Mouse (Mus musculus): ENCODE data around the gene Tada2b. TPM values are rescaled to one million over a fixed set of nuclear protein-coding genes. Genes with fewer than 3 reads are reported as not detected.

Tada2b gene
- total RNA-seq, 1 experiment, result 6.9 TPM

DNA sequence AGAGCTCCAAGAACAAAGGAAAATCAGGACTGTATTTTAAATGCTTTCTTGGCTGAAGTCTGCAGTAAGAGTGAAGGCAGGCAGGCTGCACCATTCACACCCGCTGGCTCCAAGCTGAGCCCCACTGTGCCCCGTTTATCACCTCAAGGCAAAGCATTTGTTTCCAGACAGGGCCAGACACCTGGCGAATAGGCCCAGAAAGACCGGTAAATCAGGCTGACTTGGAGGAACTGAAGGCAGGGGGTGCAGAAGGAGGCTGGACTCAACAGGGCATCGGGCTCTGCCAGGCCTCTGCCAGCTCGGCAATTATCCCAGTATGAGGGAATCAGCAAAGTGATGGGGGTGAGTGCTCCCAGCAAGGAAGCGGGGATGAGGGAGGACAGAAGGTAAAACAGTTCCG, 39.1 kb downstream of the Tada2b start:
- H3K9ac ChIP-seq (ENCODE audit: insufficient read depth, low read depth, low read length, poor library complexity, severe bottlenecking), result no peak overlapping the region

DNA sequence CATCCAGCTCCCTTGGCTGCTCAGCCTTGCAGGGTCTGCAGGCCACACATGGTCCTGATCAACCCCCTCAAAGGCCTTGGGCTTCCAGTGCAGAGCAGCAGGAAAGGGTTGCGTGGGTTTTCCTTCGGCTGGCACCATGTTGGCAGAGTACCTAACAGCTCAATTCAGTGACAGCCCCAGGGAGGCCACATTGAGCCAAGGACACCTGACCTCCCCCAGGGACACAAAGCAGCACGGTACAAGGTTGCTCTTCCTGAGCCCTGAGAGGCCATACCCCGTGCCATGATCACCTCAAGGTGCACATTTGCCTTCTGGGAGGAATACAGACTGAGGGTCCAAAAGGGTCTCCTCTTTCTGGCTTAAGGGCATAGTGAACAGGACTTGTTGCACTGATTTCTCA, 39.5 kb downstream of the Tada2b start:
- no peak overlapping the region for H3K9ac ChIP-seq (ENCODE audit: insufficient read depth, low read depth, low read length, poor library complexity, severe bottlenecking)
- no peak overlapping the region for H3K27ac ChIP-seq (ENCODE audit: insufficient read depth, low read depth, low read length, poor library complexity, severe bottlenecking)
- no peak overlapping the region for H3K4me3 ChIP-seq (ENCODE audit: insufficient read depth in 1 of 2, low read depth in 1 of 2, low read length in 2 of 2, poor library complexity in 1 of 2, severe bottlenecking in 1 of 2)
- H3K4me1 ChIP-seq (ENCODE audit: control insufficient read depth in 2 of 2, insufficient read depth in 2 of 2, low read length in 2 of 2, poor library complexity in 1 of 2), result peaks cover 0 to 4% of the 10 kb centered on the region in 2 experiments; a peak in 1 of 4 replicates
- no peak for TF ChIP-seq HCFC1 (IDR thresholded peaks at IDR 0.05; ENCODE audit: borderline replicate concordance, insufficient read depth, low read length)
- TF ChIP-seq ZNF384 (IDR thresholded peaks at IDR 0.05; ENCODE audit: low read depth, low read length), result no peak
- no peak for TF ChIP-seq ZC3H11A (IDR thresholded peaks at IDR 0.05; ENCODE audit: borderline replicate concordance, low read depth, low read length)
- no peak for TF ChIP-seq CHD2 (IDR thresholded peaks at IDR 0.05; ENCODE audit: low read depth, low read length)
- TF ChIP-seq MAFK (IDR thresholded peaks at IDR 0.05; ENCODE audit: insufficient read depth, low read depth, low read length), result no peak
- no peaks in the 10 kb centered on the region for H3K9me3 ChIP-seq (ENCODE audit: control insufficient read depth, insufficient read depth, low read depth, low read length)
- in situ Hi-C loops (cut with MboI; ENCODE audit: low sequenced_read_pairs in 2 of 2, unreplicated experiment in 2 of 2), result no loop called here
- DNase-seq (ENCODE audit: low read depth, low spot score), result no peak
- H3K36me3 ChIP-seq (ENCODE audit: control insufficient read depth, insufficient read depth, low read length, poor library complexity, severe bottlenecking), result no peaks in the 10 kb centered on the region

More for the DNA sequence above, 39.1 kb downstream of the Tada2b start:
- H3K4me3 ChIP-seq (ENCODE audit: insufficient read depth in 1 of 2, low read depth in 1 of 2, low read length in 2 of 2, poor library complexity in 1 of 2, severe bottlenecking in 1 of 2), result no peak overlapping the region
- H3K4me1 ChIP-seq (ENCODE audit: control insufficient read depth in 2 of 2, insufficient read depth in 2 of 2, low read length in 2 of 2, poor library complexity in 1 of 2), result peaks cover 0 to 4% of the 10 kb centered on the region in 2 experiments; a peak in 1 of 4 replicates
- H3K9me3 ChIP-seq (ENCODE audit: control insufficient read depth, insufficient read depth, low read depth, low read length), result no peaks in the 10 kb centered on the region
- no peak overlapping the region for H3K27ac ChIP-seq (ENCODE audit: insufficient read depth, low read depth, low read length, poor library complexity, severe bottlenecking)
- in situ Hi-C loops (cut with MboI; ENCODE audit: low sequenced_read_pairs in 2 of 2, unreplicated experiment in 2 of 2), result no loop called here
- no peaks in the 10 kb centered on the region for H3K36me3 ChIP-seq (ENCODE audit: control insufficient read depth, insufficient read depth, low read length, poor library complexity, severe bottlenecking)
- DNase-seq (ENCODE audit: low read depth, low spot score), result no peak
- TF ChIP-seq ZNF384 (IDR thresholded peaks at IDR 0.05; ENCODE audit: low read depth, low read length) (no peak), ZC3H11A (IDR thresholded peaks at IDR 0.05; ENCODE audit: borderline replicate concordance, low read depth, low read length) (no peak), CHD2 (IDR thresholded peaks at IDR 0.05; ENCODE audit: low read depth, low read length) (no peak), HCFC1 (IDR thresholded peaks at IDR 0.05; ENCODE audit: borderline replicate concordance, insufficient read depth, low read length) (no peak), MAFK (IDR thresholded peaks at IDR 0.05; ENCODE audit: insufficient read depth, low read depth, low read length) (no peak)

GRCm38 (mm10) chr5:36440741-36441140, 43.3 kb downstream of the Tada2b start:
- no peak overlapping the region for H3K4me3 ChIP-seq (ENCODE audit: insufficient read depth in 1 of 2, low read depth in 1 of 2, low read length in 2 of 2, poor library complexity in 1 of 2, severe bottlenecking in 1 of 2)
- no peak overlapping the region for H3K27ac ChIP-seq (ENCODE audit: insufficient read depth, low read depth, low read length, poor library complexity, severe bottlenecking)
- TF ChIP-seq MAFK (IDR thresholded peaks at IDR 0.05; ENCODE audit: insufficient read depth, low read depth, low read length), result no peak
- TF ChIP-seq CHD2 (IDR thresholded peaks at IDR 0.05; ENCODE audit: low read depth, low read length), result no peak
- TF ChIP-seq ZC3H11A (IDR thresholded peaks at IDR 0.05; ENCODE audit: borderline replicate concordance, low read depth, low read length), result no peak
- no peak overlapping the region for H3K9ac ChIP-seq (ENCODE audit: insufficient read depth, low read depth, low read length, poor library complexity, severe bottlenecking)
- H3K4me1 ChIP-seq (ENCODE audit: control insufficient read depth in 2 of 2, insufficient read depth in 2 of 2, low read length in 2 of 2, poor library complexity in 1 of 2), result no peaks in the 10 kb centered on the region; a peak in 1 of 4 replicates
- H3K36me3 ChIP-seq (ENCODE audit: control insufficient read depth, insufficient read depth, low read length, poor library complexity, severe bottlenecking), result no peaks in the 10 kb centered on the region
- in situ Hi-C loops (cut with MboI; ENCODE audit: low sequenced_read_pairs in 2 of 2, unreplicated experiment in 2 of 2), result no loop called here
- no peak for DNase-seq (ENCODE audit: low read depth, low spot score)
- no peaks in the 10 kb centered on the region for H3K9me3 ChIP-seq (ENCODE audit: control insufficient read depth, insufficient read depth, low read depth, low read length)

GRCm38 (mm10) chr5:36436858-36437257, 47.2 kb downstream of the Tada2b start:
- no peak for DNase-seq (ENCODE audit: low read depth, low spot score)
- in situ Hi-C loops (cut with MboI; ENCODE audit: low sequenced_read_pairs in 2 of 2, unreplicated experiment in 2 of 2), result no loop called here
- TF ChIP-seq HCFC1 (IDR thresholded peaks at IDR 0.05; ENCODE audit: borderline replicate concordance, insufficient read depth, low read length) (no peak), ZC3H11A (IDR thresholded peaks at IDR 0.05; ENCODE audit: borderline replicate concordance, low read depth, low read length) (no peak), ZNF384 (IDR thresholded peaks at IDR 0.05; ENCODE audit: low read depth, low read length) (no peak), MAFK (IDR thresholded peaks at IDR 0.05; ENCODE audit: insufficient read depth, low read depth, low read length) (no peak), CHD2 (IDR thresholded peaks at IDR 0.05; ENCODE audit: low read depth, low read length) (no peak)
- no peaks in the 10 kb centered on the region for H3K9me3 ChIP-seq (ENCODE audit: control insufficient read depth, insufficient read depth, low read depth, low read length)
- H3K9ac ChIP-seq (ENCODE audit: insufficient read depth, low read depth, low read length, poor library complexity, severe bottlenecking), result no peak overlapping the region
- H3K4me1 ChIP-seq (ENCODE audit: control insufficient read depth in 2 of 2, insufficient read depth in 2 of 2, low read length in 2 of 2, poor library complexity in 1 of 2), result no peaks in the 10 kb centered on the region
- H3K4me3 ChIP-seq (ENCODE audit: insufficient read depth in 1 of 2, low read depth in 1 of 2, low read length in 2 of 2, poor library complexity in 1 of 2, severe bottlenecking in 1 of 2), result no peak overlapping the region
- H3K36me3 ChIP-seq (ENCODE audit: control insufficient read depth, insufficient read depth, low read length, poor library complexity, severe bottlenecking), result no peaks in the 10 kb centered on the region
- H3K27ac ChIP-seq (ENCODE audit: insufficient read depth, low read depth, low read length, poor library complexity, severe bottlenecking), result no peak overlapping the region

DNA sequence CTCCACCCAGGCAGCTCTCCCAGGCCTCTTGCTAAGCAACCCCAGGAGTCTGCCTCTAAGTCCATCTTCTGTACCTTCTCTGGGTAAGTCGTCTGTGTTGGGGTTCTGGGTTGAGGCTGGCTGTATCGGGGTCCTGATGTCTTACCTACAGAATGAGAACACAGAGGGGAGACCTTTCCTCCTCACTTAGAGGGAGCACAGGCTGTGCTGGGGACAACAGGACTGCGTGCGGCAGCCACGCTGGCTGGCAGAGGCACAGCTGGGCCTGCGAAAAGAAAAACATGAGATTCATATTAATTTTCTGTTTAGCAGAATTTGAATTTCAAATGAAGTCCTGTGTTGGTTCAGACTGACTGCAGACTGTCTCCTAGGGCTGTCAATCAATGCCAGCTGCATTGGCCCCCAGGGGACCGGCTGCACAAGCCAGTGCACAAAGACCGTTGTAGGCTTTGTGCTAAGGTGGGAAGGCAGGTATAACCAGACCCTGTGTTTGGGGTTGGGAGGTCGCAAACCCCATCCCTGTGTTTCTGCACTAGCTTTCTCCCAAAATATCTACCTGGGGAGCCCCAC, 49.6 kb downstream of the Tada2b start:
- H3K9ac ChIP-seq (ENCODE audit: insufficient read depth, low read depth, low read length, poor library complexity, severe bottlenecking), result no peak overlapping the region
- in situ Hi-C loops (cut with MboI; ENCODE audit: low sequenced_read_pairs in 2 of 2, unreplicated experiment in 2 of 2), result no loop called here

More for the DNA sequence above, 49.6 kb downstream of the Tada2b start:
- H3K4me3 ChIP-seq (ENCODE audit: insufficient read depth in 1 of 2, low read depth in 1 of 2, low read length in 2 of 2, poor library complexity in 1 of 2, severe bottlenecking in 1 of 2), result no peak overlapping the region
- H3K9me3 ChIP-seq (ENCODE audit: control insufficient read depth, insufficient read depth, low read depth, low read length), result no peaks in the 10 kb centered on the region
- H3K36me3 ChIP-seq (ENCODE audit: control insufficient read depth, insufficient read depth, low read length, poor library complexity, severe bottlenecking), result no peaks in the 10 kb centered on the region
- no peak overlapping the region for H3K27ac ChIP-seq (ENCODE audit: insufficient read depth, low read depth, low read length, poor library complexity, severe bottlenecking)
- TF ChIP-seq HCFC1 (IDR thresholded peaks at IDR 0.05; ENCODE audit: borderline replicate concordance, insufficient read depth, low read length), result no peak
- TF ChIP-seq CHD2 (IDR thresholded peaks at IDR 0.05; ENCODE audit: low read depth, low read length), result no peak
- no peak for TF ChIP-seq ZNF384 (IDR thresholded peaks at IDR 0.05; ENCODE audit: low read depth, low read length)
- TF ChIP-seq ZC3H11A (IDR thresholded peaks at IDR 0.05; ENCODE audit: borderline replicate concordance, low read depth, low read length), result no peak
- TF ChIP-seq MAFK (IDR thresholded peaks at IDR 0.05; ENCODE audit: insufficient read depth, low read depth, low read length), result no peak
- no peak for DNase-seq (ENCODE audit: low read depth, low spot score)
- no peaks in the 10 kb centered on the region for H3K4me1 ChIP-seq (ENCODE audit: control insufficient read depth in 2 of 2, insufficient read depth in 2 of 2, low read length in 2 of 2, poor library complexity in 1 of 2)
